Comparison of ENCODE assay signal across 9 mouse cellular contexts in the genomic region with DNA sequence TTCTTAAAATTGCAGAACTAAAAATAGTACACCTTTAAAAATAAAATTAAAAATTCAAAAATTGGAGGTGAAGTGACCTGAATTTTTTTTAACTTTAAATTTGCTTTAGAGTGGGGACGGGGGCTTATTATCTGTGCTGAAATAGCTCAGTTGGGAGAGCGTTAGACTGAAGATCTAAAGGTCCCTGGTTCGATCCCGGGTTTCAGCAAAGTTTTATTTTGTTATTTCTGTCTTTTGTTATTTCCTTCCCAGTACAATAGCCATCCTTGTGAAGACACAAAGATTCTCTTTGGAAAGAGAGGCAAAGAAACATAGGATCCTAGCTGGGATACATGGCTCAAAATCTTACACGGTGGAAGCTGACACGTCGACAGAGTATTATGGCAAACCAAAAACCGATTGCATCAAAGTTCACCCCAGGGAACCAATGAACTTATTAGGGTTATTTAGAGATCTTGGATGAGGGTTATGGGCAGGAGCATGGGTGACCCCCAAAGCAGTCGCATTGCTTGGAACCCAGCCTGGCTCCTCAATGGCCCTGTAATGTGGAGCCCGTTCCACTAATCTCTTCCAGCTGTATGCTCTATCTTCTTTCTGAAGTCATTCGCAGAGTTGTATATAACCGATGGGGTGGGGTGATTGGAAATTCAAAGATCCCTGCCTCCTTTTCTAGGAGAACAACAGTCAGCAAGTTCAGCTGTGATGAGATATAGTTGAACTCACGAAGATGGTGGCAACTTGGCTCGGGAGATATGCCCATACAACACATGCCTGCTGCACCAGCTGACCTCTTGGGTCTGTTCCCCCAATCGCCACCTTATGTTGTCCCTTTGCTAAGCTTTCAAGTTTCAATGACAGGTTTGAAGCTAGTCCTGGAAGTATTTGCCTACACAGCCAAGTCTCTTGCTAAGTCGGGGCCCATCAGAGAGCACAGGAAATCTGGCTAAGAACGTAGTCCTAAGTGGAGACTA. TPM values are rescaled to one million over a fixed set of nuclear protein-coding genes. Genes with fewer than 3 reads are reported as not detected.
DNase-seq lines count a peak whose midpoint lies in the region; ATAC-seq lines count a peak whose summit lies in the region.
"Had no signal": no experiment of that assay in that cellular context is flagged by ENCODE, and none has a peak within 500 bp of the region (broad histone marks: within the 10 kb centered on the region; RNA-seq: fewer than 3 reads in every experiment).

No protein-coding gene starts in this region.

- no peaks in the 10 kb centered on the region for H3K36me3 ChIP-seq in lung, embryonic 16.5 days (ENCODE audit: control insufficient read depth, insufficient read depth, low read length)
- no peaks in the 10 kb centered on the region for H3K36me3 ChIP-seq in limb, embryonic 12.5 days
- no peaks in the 10 kb centered on the region for H3K36me3 ChIP-seq in stomach, embryonic 15.5 days

- peak overlapping the region; percentile 12; the same call in 1 of the 2 replicates for H3K27ac ChIP-seq in lung, embryonic 16.5 days (ENCODE audit: low read length)
- H3K27ac ChIP-seq in limb, embryonic 12.5 days = no peak overlapping the region
- H3K27ac ChIP-seq in stomach, embryonic 15.5 days = 0 out of 2 replicates have a peak overlapping the region, but pooled peaks have one; percentile 1

- WGBS in lung, embryonic 16.5 days = 22% methylated on average over 17 of the region's 17 CpGs
- WGBS in limb, embryonic 12.5 days = 17% methylated on average over 17 of the region's 17 CpGs
- 29% methylated on average over 17 of the region's 17 CpGs for WGBS in stomach, embryonic 15.5 days

- no peaks in the 10 kb centered on the region for H3K27me3 ChIP-seq in lung, embryonic 16.5 days (ENCODE audit: control insufficient read depth, insufficient read depth, low read depth, low read length)
- H3K27me3 ChIP-seq in limb, embryonic 12.5 days = no peaks in the 10 kb centered on the region
- H3K27me3 ChIP-seq in stomach, embryonic 15.5 days (replicated peaks) = no peaks in the 10 kb centered on the region

- no peak for DNase-seq in lung, postnatal 36 days
- DNase-seq in embryo, embryonic 9.5 days (ENCODE audit: extremely low spot score) = peak; percentile 70
- no peak for DNase-seq in adrenal gland, postnatal 4 days (ENCODE audit: low spot score in 2 of 2)
- no peak for DNase-seq in left cerebral cortex, postnatal 14 days (ENCODE audit: low spot score in 2 of 2)

- peak overlapping the region; percentile 17; the same call in 1 of the 2 replicates for H3K4me2 ChIP-seq in lung, embryonic 16.5 days (ENCODE audit: low read depth, low read length)
- peak overlapping the region; percentile 64; the same call in 1 of the 2 replicates for H3K4me2 ChIP-seq in limb, embryonic 12.5 days
- peak overlapping the region; percentile 6 for H3K4me2 ChIP-seq in stomach, embryonic 15.5 days

- no peaks in the 10 kb centered on the region for H3K9me3 ChIP-seq in lung, embryonic 16.5 days (ENCODE audit: control insufficient read depth, low read length)
- no peaks in the 10 kb centered on the region for H3K9me3 ChIP-seq in limb, embryonic 12.5 days
- H3K9me3 ChIP-seq in stomach, embryonic 15.5 days = no peaks in the 10 kb centered on the region

- H3K4me3 ChIP-seq in lung, embryonic 16.5 days (ENCODE audit: low read length) = no peak overlapping the region
- no peak overlapping the region for H3K4me3 ChIP-seq in limb, embryonic 12.5 days (replicated peaks)
- no peak overlapping the region for H3K4me3 ChIP-seq in stomach, embryonic 15.5 days (replicated peaks)

- ATAC-seq in lung, embryonic 16.5 days (ENCODE audit: low read depth) = no peak
- no peak for ATAC-seq in limb, embryonic 12.5 days (ENCODE audit: insufficient number of reproducible peaks, insufficient read depth, low FRiP score, low TSS enrichment, low read depth)
- no peak for ATAC-seq in stomach, embryonic 15.5 days (ENCODE audit: insufficient read depth, low FRiP score, low read depth)
- no peak for ATAC-seq in megakaryocyte-erythroid progenitor cell, adult 5-6 weeks (replicated peaks; ENCODE audit: low FRiP score, low TSS enrichment, poor library complexity, severe bottlenecking)

- no peak overlapping the region for H3K9ac ChIP-seq in lung, embryonic 16.5 days (ENCODE audit: low read length)
- H3K9ac ChIP-seq in limb, embryonic 12.5 days (replicated peaks) = no peak overlapping the region
- H3K9ac ChIP-seq in stomach, embryonic 15.5 days = no peak overlapping the region

- H3K4me1 ChIP-seq in lung, embryonic 16.5 days (replicated peaks; ENCODE audit: control insufficient read depth, insufficient read depth, low read length) = peaks cover 23% of the 10 kb centered on the region
- peaks cover 13% of the 10 kb centered on the region; the same call in 1 of the 2 replicates for H3K4me1 ChIP-seq in limb, embryonic 12.5 days (replicated peaks)
- H3K4me1 ChIP-seq in stomach, embryonic 15.5 days = peaks cover 14% of the 10 kb centered on the region; the same call in 1 of the 2 replicates

- intact Hi-C loops in left cerebral cortex, postnatal 14 days (cut with DNase I) = loop anchor here (5.0 kb wide), 2 partner anchors 41 to 231 kb away; a partner anchor contains a TSS

RNA-seq across cellular contexts. Expression of a gene that starts 32.4 kb away (rescaled TPM):
- not detected in 2 replicates for polyA plus RNA-seq in lung, embryonic 16.5 days (2015; fragmentation: Nextera tagmentation; extraction: Ambion mirVana)
- polyA plus RNA-seq in limb, embryonic 12.5 days (2016; fragmentation: Nextera tagmentation; extraction: Ambion mirVana) = 0.04 TPM in 1 of 2 replicates, not detected in the other
- polyA plus RNA-seq in stomach, embryonic 15.5 days (2015; fragmentation: Nextera tagmentation; extraction: Ambion mirVana) = not detected in 2 replicates
- not detected for total RNA-seq in adrenal gland, postnatal 4 days (2021)
- not detected for total RNA-seq in left cerebral cortex, postnatal 14 days (2021)
- total RNA-seq in megakaryocyte-erythroid progenitor cell, adult 5-6 weeks (2014; fragmentation: Nextera tagmentation) = not detected in 2 replicates
- total RNA-seq in megakaryocyte-erythroid progenitor cell, adult 5-6 weeks (2017) = not detected in 2 replicates
- total RNA-seq: common myeloid progenitor, adult 5-6 weeks had no signal

RNA-seq across cellular contexts. Expression of a gene that starts 43.0 kb away (rescaled TPM):
- 3.1 and 4.0 TPM in 2 replicates for polyA plus RNA-seq in lung, embryonic 16.5 days (2015; fragmentation: Nextera tagmentation; extraction: Ambion mirVana)
- 4.9 and 5.1 TPM in 2 replicates for polyA plus RNA-seq in limb, embryonic 12.5 days (2016; fragmentation: Nextera tagmentation; extraction: Ambion mirVana)
- 4.9 and 5.0 TPM in 2 replicates for polyA plus RNA-seq in stomach, embryonic 15.5 days (2015; fragmentation: Nextera tagmentation; extraction: Ambion mirVana)
- total RNA-seq in adrenal gland, postnatal 4 days (2021) = 10 to 100 TPM; 71.0 to 74.0 TPM
- total RNA-seq in left cerebral cortex, postnatal 14 days (2021) = 10 to 100 TPM; 57.0 to 60.3 TPM
- 39.5 and 39.9 TPM in 2 replicates for total RNA-seq in megakaryocyte-erythroid progenitor cell, adult 5-6 weeks (2014; fragmentation: Nextera tagmentation)
- 28.8 and 29.0 TPM in 2 replicates for total RNA-seq in megakaryocyte-erythroid progenitor cell, adult 5-6 weeks (2017)

RNA-seq across cellular contexts. Expression of a gene that starts 53.8 kb away (rescaled TPM):
- polyA plus RNA-seq in lung, embryonic 16.5 days (2015; fragmentation: Nextera tagmentation; extraction: Ambion mirVana) = not detected in 2 replicates
- polyA plus RNA-seq in limb, embryonic 12.5 days (2016; fragmentation: Nextera tagmentation; extraction: Ambion mirVana) = not detected in 2 replicates
- polyA plus RNA-seq in stomach, embryonic 15.5 days (2015; fragmentation: Nextera tagmentation; extraction: Ambion mirVana) = not detected in 2 replicates
- total RNA-seq in adrenal gland, postnatal 4 days (2021) = not detected
- total RNA-seq in left cerebral cortex, postnatal 14 days (2021) = not detected
- total RNA-seq in megakaryocyte-erythroid progenitor cell, adult 5-6 weeks (2014; fragmentation: Nextera tagmentation) = not detected in 2 replicates
- total RNA-seq in megakaryocyte-erythroid progenitor cell, adult 5-6 weeks (2017) = not detected in 2 replicates
- total RNA-seq: common myeloid progenitor, adult 5-6 weeks had no signal

Comparison
In these comparisons a context has a peak if more than half of its experiments do, and no peak if none do; other contexts are left out.
1. H3K4me2 ChIP-seq: peak in every context shown above with its lines; median percentile 64 in limb, embryonic 12.5 days; 17 in lung, embryonic 16.5 days; 6 in stomach, embryonic 15.5 days.